Comparison of ENCODE assay signal across 8 mouse cellular contexts in the genomic region with DNA sequence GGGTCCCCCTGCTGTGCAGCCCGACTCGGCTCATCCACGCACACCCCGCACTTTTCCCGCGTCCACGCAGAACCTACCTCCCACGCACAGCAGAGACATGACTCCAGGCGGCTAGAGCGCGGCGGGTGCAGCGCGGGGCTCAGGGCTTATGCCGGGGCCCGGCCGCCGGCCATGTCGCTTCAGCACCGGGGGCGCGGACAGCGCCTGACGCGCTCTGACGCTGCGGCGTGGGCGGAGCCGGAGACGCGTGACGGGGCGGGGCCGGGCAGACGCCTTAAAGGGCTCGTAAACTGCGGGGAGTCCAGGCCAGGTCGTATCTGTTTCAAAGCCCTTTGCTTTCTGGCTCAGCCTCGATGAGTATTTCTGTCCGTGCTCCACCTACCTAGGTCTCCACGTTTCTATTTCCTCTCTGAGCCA. TPM values are rescaled to one million over a fixed set of nuclear protein-coding genes. Genes with fewer than 3 reads are reported as not detected.
DNase-seq lines count a peak whose midpoint lies in the region; ATAC-seq lines count a peak whose summit lies in the region.

A gene (minus strand): TSS at position 209 of the 417 bp plus-strand sequence.

- ATAC-seq in activated CD4-positive, CD25-positive, alpha-beta regulatory T cell, adult 4 months, result peak; percentile 51
- peak; percentile 53 for ATAC-seq in common myeloid progenitor, adult 5-6 weeks (replicated peaks; ENCODE audit: low read depth, poor library complexity, severe bottlenecking)
- peak; percentile 89 for ATAC-seq in megakaryocyte, adult 5-6 weeks (ENCODE audit: poor library complexity, severe bottlenecking)

- peak; percentile 81 to 83 for DNase-seq in gastrocnemius, adult 8-10 months (ENCODE audit: low spot score in 2 of 2)
- DNase-seq in hindlimb bud, embryonic 11.5 days (ENCODE audit: extremely low spot score, low read depth, low spot score), result peak; percentile 49
- DNase-seq in left cerebral cortex, adult 8-10 months (ENCODE audit: low spot score in 2 of 2), result peak; percentile 72 to 90
- DNase-seq in right cerebral cortex, adult 18-20 months, result peak; percentile 94
- DNase-seq in urinary bladder, adult 2 months (ENCODE audit: low spot score), result peak; percentile 80

RNA-seq across cellular contexts. Expression of the gene that starts here (rescaled TPM):
- under 1 TPM; 0.37 to 0.93 TPM for polyA plus RNA-seq in activated CD4-positive, CD25-positive, alpha-beta regulatory T cell, adult 4 months (2017; shearing (Covaris generic))
- 0.46 and 11.3 TPM in 2 replicates for total RNA-seq in common myeloid progenitor, adult 5-6 weeks (2017)
- total RNA-seq in gastrocnemius, adult 8-10 months (2022), result under 1 TPM in 3 of 4 experiments, not detected in 1; 0.10 to 0.21 (median 0.20) TPM
- 100 to 1,000 TPM; 237 to 269 (median 246) TPM for total RNA-seq in left cerebral cortex, adult 8-10 months (2022)
- total RNA-seq in megakaryocyte, adult 5-6 weeks (2015), result 0.11 TPM in 1 of 2 replicates, not detected in the other
- total RNA-seq in megakaryocyte, adult 5-6 weeks (2017), result 1.1 TPM in 1 of 2 replicates, not detected in the other
- polyA plus RNA-seq in urinary bladder, adult 2 months (2012; rRNA removed), result 0.44 and 0.47 TPM in 2 replicates

Comparison
In these comparisons a context has a peak if more than half of its experiments do, and no peak if none do; other contexts are left out.
1. Peak in every context shown above with its lines: DNase-seq and ATAC-seq.
2. RNA of the gene that starts here (total RNA-seq): 237 to 269 TPM in left cerebral cortex, adult 8-10 months; 0.46 to 11.3 TPM in common myeloid progenitor, adult 5-6 weeks, 0.10 to 0.21 TPM in gastrocnemius, adult 8-10 months and 0.11 to 1.1 TPM in megakaryocyte, adult 5-6 weeks; every median in the first group is over 10 times any median in the second.
3. Peak in ATAC-seq in activated CD4-positive, CD25-positive, alpha-beta regulatory T cell, adult 4 months; RNA of the gene not detected or under 1 TPM.
4. Peak in DNase-seq in gastrocnemius, adult 8-10 months; RNA of the gene not detected or under 1 TPM.
5. Peak in DNase-seq in urinary bladder, adult 2 months; RNA of the gene not detected or under 1 TPM.